Mouse (Mus musculus): Measurements from ENCODE around the gene Crk. TPM values are rescaled to one million over a fixed set of nuclear protein-coding genes. Genes with fewer than 3 reads are reported as not detected.

Gene Crk
- total RNA-seq, 2 experiments from 2014 or later = 50.7 to 52.1 TPM

DNA sequence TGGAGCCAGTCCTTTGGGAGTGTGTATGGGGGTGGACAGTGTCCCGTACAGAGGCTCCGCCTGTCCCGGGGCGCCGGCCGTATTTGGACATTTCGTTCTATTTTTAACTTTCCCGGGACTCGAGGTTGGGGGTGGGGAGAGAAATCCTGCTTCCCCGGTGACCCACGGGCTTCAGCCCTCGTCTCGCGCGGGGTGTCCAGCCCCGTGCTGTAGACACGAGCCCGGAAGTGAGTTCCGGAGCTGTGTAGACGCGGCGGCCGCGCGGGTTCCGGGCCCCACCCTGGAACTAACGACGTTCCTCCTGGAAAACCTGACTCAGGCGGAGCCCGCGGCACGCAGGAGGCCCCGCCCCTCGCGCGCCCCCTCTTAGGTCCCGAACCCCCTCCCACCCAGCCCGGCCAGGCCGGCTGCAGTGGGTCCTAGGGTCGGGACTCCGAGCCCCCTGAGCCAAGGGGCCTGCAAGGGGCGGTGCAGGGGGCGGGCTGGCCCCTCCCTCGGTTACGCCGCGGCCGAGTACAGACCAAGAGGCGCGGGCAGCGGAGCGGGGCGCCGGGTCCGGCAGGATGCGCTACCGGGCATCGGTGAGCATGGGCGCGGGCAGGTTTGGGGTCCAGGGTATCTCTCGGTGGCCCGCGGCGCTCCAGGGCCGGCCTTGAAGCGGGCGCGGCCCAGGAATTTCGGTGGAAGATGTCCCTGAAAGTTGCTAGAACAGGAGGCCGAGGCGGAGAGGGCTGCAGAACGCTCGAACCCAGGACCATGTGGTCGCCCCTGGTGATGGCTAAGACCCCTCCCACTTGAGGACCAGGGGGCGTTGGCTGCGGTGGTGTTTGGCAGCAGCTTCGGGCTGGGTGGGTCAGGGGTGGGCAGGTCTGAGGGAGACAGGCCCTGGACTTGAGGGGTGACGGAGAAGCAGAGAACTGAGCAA lies 23.2 kb upstream of the Crk start:
- peak; percentile 16 for ATAC-seq (ENCODE audit: poor library complexity, severe bottlenecking)

DNA sequence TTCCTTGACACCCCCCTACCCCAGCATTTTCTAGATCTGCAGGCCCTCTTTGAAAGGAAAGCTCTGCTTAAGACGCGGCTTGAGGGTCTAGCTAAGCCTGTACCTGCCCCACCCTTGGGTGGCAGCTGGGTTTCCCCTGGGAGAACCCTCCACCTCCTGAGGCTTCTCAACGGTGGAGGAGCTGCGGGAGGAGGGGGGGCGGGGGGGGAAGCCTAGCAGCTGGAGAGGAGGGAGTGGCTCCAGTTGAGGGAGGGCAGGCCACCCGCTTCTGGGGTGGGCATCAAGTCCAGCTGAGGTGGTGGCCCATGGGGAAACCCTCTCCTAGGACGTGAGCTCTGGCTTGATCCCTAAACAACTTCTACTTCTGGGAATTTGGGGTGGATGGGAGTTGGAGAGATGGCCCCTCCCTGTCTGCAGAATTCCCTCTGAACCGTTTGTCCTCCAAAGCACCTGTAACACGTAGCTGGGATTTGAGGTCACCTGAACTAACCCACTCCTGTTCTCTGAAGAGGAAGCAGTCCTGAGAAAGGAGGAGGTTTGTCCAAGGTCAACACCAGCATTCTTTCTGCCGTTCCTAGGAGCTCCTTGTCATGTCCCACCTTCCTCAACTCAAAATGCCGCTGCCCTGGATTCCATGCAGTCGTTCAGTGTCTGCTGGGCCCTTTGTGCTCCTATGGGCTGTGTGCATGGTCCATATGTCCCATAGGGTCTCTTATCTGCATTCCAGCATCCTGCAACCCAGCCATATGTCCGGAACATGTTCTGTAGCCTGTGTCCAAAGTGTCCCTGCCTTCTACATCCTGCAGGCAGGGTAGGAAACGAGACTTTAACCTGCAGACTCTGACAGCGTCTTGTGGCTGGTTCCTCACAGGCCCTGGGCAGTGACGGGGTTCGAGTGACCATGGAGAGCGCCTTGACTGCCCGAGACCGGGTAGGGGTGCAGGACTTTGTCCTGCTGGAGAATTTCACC lies 22.2 kb upstream of the Crk start:
- no peak for ATAC-seq (ENCODE audit: poor library complexity, severe bottlenecking)

DNA sequence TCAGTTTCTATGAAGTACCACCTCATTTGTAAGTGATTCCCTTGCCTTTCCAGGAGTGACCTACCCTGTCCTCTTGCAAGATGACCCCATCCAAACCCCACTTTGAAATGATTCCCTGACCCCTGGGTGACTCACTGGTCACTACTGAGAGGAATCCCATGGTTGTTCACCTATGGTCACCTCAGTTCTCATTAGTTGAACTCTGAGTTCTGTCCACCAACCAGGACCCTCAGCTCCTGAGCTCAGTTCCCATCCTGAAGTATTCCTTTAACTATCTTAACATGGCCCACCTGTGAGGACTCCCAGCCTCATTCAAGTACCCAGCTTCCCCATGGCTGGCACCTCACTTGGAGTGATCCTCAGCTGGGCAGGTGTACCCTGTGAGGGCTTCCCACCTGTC lies 21.2 kb upstream of the Crk start:
- no peak for ATAC-seq (ENCODE audit: poor library complexity, severe bottlenecking)

- no peak for ATAC-seq (ENCODE audit: poor library complexity, severe bottlenecking)
Measured at GRCm38 (mm10) chr11:75658311-75658710, 20.7 kb upstream of the Crk start.

DNA sequence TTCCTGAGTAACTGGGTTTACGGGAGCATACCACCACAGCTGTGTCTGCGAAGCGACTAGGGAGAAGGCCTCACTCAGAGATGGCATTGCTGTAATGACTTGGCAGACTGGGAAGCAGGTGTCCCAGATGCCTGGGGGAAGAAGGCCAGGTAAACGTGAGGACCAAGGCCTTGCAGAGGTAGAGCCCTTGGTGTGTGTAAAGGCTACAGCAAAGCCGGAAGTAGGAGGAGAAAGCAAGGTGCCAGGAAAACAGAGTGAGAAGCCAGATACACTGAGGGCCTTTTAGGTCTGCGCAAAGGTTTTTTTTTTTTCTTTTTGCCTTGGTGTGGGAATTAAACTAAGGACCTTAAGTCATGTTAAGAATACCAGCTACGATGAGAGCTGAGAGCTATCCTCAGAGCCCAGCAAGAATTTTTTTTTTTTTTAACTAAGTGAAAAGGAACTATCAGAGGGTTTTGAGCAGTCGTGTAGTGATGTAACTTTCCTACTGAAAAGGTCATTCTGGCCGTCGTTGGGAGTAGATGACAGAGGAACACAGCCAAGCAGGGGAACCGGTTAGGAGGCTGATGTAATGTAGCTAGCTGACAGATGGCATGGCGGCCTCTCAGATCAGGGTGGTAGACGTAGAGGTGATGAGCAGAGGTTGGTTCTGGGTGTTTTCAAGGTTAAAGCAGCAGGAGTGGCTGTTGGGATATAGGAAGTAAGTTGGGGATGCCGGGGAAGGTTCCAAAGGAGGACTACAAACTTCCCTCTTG lies 19.9 kb upstream of the Crk start:
- peak; percentile 10; the same call in 1 of the 2 replicates for ATAC-seq (ENCODE audit: poor library complexity, severe bottlenecking)

GRCm38 (mm10) chr11:75660081-75660590 lies 18.9 kb upstream of the Crk start:
- no peak for ATAC-seq (ENCODE audit: poor library complexity, severe bottlenecking)

DNA sequence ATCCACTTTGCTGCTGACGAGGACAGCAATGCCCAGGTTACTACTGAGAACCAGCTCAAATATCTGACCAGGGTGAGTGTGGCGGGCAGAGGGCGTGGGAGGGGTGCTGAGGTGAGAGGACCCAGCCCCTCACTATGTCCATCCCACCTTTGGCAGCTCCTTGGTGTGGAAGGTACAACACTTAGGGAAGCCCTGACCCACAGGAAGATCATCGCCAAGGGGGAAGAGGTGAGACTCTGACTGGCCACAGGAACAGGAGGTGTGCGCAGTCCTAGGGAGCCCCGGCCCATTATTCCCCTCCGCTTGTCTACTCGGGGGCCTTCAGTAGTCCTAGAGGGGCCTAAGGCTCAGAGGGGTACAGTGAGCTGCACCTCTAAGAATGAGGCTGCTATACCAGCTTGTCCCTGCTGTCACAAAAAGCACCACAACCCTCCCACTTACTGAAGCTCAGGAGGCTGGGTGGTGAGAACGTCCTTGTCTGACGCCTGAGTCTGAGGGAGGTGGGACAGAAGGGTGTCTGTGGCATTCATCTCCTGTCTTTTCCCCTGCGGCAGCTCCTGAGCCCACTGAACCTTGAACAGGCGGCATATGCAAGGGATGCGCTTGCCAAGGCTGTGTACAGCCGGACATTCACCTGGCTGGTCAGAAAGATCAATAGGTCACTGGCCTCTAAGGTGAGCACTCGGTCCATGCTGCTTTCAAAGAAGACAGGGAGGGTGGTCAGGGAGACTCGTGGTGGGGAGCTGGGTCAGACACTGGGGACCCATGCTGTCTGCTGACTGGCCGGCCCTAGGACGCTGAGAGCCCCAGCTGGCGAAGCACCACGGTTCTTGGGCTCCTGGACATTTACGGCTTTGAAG lies 17.9 kb upstream of the Crk start:
- no peak for ATAC-seq (ENCODE audit: poor library complexity, severe bottlenecking)

DNA sequence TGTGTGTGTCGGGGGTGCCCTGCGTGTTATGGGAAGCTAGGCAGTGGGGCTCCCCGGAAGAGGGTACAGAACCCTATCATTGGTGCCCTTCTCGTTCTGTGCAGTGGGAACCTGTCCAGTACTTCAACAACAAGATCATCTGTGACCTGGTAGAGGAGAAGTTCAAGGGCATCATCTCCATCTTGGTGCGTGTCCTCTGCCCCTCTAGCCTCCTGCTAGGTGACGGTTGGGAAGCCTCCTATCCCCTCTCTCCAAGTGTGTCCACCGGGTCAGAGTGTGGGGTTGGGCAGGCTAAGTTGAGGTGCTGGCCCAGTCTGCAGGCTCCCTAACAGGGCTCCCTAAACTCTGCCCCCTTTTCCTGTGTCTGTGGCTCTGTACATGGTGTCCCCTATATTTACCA lies 16.9 kb upstream of the Crk start:
- no peak for ATAC-seq (ENCODE audit: poor library complexity, severe bottlenecking)

- no peak for ATAC-seq (ENCODE audit: poor library complexity, severe bottlenecking)
Measured at GRCm38 (mm10) chr11:75666296-75666695, 12.8 kb upstream of the Crk start.

DNA sequence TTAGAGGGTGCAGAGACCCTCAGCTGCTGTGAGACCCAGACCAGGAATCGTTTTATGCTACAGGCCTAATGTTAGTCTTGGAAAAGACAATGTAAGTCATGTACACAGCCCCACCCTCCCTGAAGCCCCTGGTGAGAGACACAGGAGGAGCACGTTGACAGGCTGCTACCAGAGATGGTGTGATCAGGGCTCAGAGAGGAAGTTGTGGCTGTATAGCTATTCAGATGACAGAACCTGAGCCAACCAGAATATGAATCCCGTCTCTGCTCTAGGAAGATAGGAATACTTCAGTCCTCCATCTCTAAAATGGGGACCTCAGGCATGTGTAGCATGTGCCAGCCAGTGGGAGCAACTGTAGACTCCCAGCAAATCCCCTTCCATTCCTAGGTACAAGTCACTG lies 10.4 kb upstream of the Crk start:
- ATAC-seq (ENCODE audit: poor library complexity, severe bottlenecking) = no peak

DNA sequence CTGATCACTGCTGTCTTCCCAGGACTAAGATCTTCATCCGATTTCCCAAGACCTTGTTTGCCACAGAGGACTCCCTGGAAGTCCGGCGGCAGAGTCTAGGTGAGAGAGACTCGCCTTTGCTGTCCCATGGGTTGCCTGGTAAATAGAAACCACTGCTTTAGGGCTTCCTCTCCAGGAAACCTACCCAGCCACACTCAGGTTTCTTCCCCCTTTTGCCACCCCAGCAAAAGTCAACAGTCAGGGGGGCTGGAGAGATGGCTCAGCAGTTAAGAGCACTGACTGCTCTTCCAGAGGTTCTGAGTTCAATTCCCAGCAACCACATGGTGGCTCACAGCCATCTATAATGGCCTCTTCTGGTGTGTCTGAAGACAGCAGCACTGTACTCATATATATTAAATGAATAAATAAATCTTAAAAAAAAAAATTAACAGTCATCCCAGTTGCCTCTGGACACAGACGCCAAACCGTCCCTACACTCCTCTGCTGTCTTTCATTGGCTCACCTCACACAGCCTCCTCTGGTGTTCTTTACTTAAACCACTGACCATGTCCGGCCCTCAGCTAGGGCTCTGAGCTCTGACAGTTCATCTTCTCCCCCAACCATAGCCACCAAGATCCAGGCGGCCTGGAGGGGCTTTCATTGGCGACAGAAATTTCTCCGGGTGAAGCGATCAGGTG lies 9.7 kb upstream of the Crk start:
- no peak for ATAC-seq (ENCODE audit: poor library complexity, severe bottlenecking)

DNA sequence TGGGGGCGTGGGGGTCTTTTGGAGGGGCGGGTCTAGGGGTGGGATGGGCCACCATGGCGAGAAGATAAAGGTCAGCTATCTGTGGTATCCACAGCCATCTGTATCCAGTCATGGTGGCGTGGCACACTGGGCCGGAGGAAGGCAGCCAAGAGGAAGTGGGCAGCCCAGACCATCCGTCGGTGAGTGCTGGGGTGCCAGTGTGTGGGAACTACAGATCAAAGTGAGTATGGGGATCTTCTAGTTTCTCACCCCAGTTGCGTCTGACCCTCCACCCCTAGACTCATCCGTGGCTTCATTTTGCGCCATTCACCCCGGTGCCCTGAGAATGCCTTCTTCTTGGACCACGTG lies 9.2 kb upstream of the Crk start:
- ATAC-seq (ENCODE audit: poor library complexity, severe bottlenecking) = peak; percentile 80

GRCm38 (mm10) chr11:75671426-75672180 lies 7.5 kb upstream of the Crk start:
- ATAC-seq (ENCODE audit: poor library complexity, severe bottlenecking) = no peak

- no peak for ATAC-seq (ENCODE audit: poor library complexity, severe bottlenecking)
Measured at GRCm38 (mm10) chr11:75673411-75673810, 5.6 kb upstream of the Crk start.

DNA sequence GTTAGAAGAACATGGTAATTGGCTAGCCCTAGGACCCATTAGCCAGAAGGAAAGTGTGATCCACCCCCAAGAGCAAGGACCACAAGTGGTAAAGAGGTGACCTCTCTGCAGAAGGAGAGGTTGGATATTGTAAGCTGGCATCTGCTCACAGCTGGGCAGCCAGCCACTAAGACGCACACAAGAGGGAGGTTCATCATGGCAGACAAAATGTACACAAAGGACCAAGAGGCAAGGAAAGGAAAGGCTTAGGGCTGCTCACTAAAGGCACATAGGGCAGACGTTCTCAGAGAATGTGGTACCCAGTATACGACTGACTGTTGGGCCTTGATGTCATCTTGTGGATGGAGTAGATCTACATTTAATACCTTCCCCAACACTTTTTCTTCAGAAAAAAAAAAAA lies 4.2 kb upstream of the Crk start:
- no peak for ATAC-seq (ENCODE audit: poor library complexity, severe bottlenecking)

GRCm38 (mm10) chr11:75677881-75678746 lies 945 bp upstream of the Crk start:
- ATAC-seq (ENCODE audit: poor library complexity, severe bottlenecking) = no peak

DNA sequence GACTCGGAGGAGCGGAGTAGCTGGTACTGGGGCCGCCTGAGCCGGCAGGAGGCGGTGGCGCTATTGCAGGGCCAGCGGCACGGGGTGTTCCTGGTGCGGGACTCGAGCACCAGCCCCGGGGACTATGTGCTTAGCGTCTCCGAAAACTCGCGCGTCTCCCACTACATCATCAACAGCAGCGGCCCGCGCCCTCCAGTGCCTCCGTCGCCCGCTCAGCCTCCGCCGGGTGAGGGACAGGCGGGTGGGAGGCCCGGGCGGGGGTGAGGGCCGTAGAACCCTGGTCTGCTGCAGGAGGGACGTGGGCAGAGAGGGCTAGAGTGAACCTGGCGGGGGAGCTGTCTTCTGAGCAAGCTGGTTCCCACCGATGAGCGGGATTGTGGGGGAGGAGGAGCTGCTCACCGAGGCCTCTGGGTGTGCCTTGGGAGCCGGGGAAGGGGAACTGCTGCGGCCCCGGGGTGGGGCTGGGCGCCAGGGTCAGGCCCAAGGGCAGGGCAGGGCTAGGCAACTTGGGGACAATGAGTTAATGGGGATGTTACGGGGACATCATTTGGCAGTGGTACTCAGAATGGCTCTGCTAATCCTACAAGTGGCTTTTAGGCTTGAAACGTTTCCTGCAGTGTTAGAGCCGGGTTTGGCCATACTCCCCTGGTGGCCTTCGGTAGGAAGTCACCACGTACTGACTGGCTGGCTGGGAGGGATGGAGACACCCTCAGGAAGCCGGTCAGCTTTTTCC lies 546 bp downstream of the Crk start:
- ATAC-seq (ENCODE audit: poor library complexity, severe bottlenecking) = peak; percentile 72
